Mouse (Mus musculus): ENCODE results near the gene Igsf21. TPM values are rescaled to one million over a fixed set of nuclear protein-coding genes. Genes with fewer than 3 reads are reported as not detected.

The Igsf21 gene
- polyA plus RNA-seq, 1 experiment from 2014 or later: 0.39 TPM

GRCm38 (mm10) chr4:140224451-140224850 lies 22.1 kb downstream of the Igsf21 start:
- 76% methylated on average over 7 of the region's 7 CpGs for WGBS (ENCODE audit: insufficient replicate concordance)
- ATAC-seq (replicated peaks; ENCODE audit: insufficient number of reproducible peaks, low FRiP score, low TSS enrichment): no peak
- H3K9me3 ChIP-seq (replicated peaks; ENCODE audit: control insufficient read depth, low read length): no peaks in the 10 kb centered on the region

GRCm38 (mm10) chr4:140223067-140223466 lies 23.5 kb downstream of the Igsf21 start:
- WGBS (ENCODE audit: insufficient replicate concordance): 38% methylated on average over 12 of the region's 12 CpGs
- no peak overlapping the region for H3K9ac ChIP-seq (ENCODE audit: low read depth, low read length)
- H3K27ac ChIP-seq (ENCODE audit: low read depth, low read length): no peak overlapping the region
- no peak for ATAC-seq (replicated peaks; ENCODE audit: insufficient number of reproducible peaks, low FRiP score, low TSS enrichment)
- no peaks in the 10 kb centered on the region for H3K4me1 ChIP-seq (ENCODE audit: control insufficient read depth, insufficient read depth, low read length)
- no peak overlapping the region for H3K4me2 ChIP-seq
- no peaks in the 10 kb centered on the region for H3K9me3 ChIP-seq (replicated peaks; ENCODE audit: control insufficient read depth, low read length)
- no peaks in the 10 kb centered on the region for H3K36me3 ChIP-seq (ENCODE audit: control insufficient read depth, insufficient read depth, low read length)
- no peak overlapping the region for H3K4me3 ChIP-seq (ENCODE audit: low read depth, low read length)
- H3K27me3 ChIP-seq (ENCODE audit: control insufficient read depth, insufficient read depth, low read length): peaks cover 27% of the 10 kb centered on the region

More at GRCm38 (mm10) chr4:140224451-140224850, 22.1 kb downstream of the Igsf21 start:
- no peak overlapping the region for H3K4me3 ChIP-seq (ENCODE audit: low read depth, low read length)
- no peaks in the 10 kb centered on the region for H3K4me1 ChIP-seq (ENCODE audit: control insufficient read depth, insufficient read depth, low read length)
- no peak overlapping the region for H3K9ac ChIP-seq (ENCODE audit: low read depth, low read length)
- H3K27me3 ChIP-seq (ENCODE audit: control insufficient read depth, insufficient read depth, low read length): peaks cover 31% of the 10 kb centered on the region
- H3K27ac ChIP-seq (ENCODE audit: low read depth, low read length): no peak overlapping the region
- no peak overlapping the region for H3K4me2 ChIP-seq
- H3K36me3 ChIP-seq (ENCODE audit: control insufficient read depth, insufficient read depth, low read length): no peaks in the 10 kb centered on the region

GRCm38 (mm10) chr4:140220326-140221093 lies 26.1 kb downstream of the Igsf21 start:
- no peak overlapping the region for H3K4me2 ChIP-seq
- H3K4me1 ChIP-seq (ENCODE audit: control insufficient read depth, insufficient read depth, low read length): no peaks in the 10 kb centered on the region
- no peak overlapping the region for H3K4me3 ChIP-seq (ENCODE audit: low read depth, low read length)
- no peaks in the 10 kb centered on the region for H3K36me3 ChIP-seq (ENCODE audit: control insufficient read depth, insufficient read depth, low read length)
- no peak overlapping the region for H3K27ac ChIP-seq (ENCODE audit: low read depth, low read length)
- no peaks in the 10 kb centered on the region for H3K9me3 ChIP-seq (replicated peaks; ENCODE audit: control insufficient read depth, low read length)
- H3K27me3 ChIP-seq (ENCODE audit: control insufficient read depth, insufficient read depth, low read length): peaks cover 24% of the 10 kb centered on the region
- ATAC-seq (replicated peaks; ENCODE audit: insufficient number of reproducible peaks, low FRiP score, low TSS enrichment): no peak
- WGBS (ENCODE audit: insufficient replicate concordance): 58% methylated on average over 22 of the region's 22 CpGs
- H3K9ac ChIP-seq (ENCODE audit: low read depth, low read length): no peak overlapping the region

GRCm38 (mm10) chr4:140218853-140219852 lies 27.4 kb downstream of the Igsf21 start:
- no peaks in the 10 kb centered on the region for H3K9me3 ChIP-seq (replicated peaks; ENCODE audit: control insufficient read depth, low read length)
- ATAC-seq (replicated peaks; ENCODE audit: insufficient number of reproducible peaks, low FRiP score, low TSS enrichment): no peak
- H3K4me1 ChIP-seq (ENCODE audit: control insufficient read depth, insufficient read depth, low read length): no peaks in the 10 kb centered on the region
- H3K9ac ChIP-seq (ENCODE audit: low read depth, low read length): no peak overlapping the region
- no peak overlapping the region for H3K4me2 ChIP-seq
- 57% methylated on average over 17 of the region's 17 CpGs for WGBS (ENCODE audit: insufficient replicate concordance)
- no peak overlapping the region for H3K27ac ChIP-seq (ENCODE audit: low read depth, low read length)
- H3K36me3 ChIP-seq (ENCODE audit: control insufficient read depth, insufficient read depth, low read length): no peaks in the 10 kb centered on the region
- H3K27me3 ChIP-seq (ENCODE audit: control insufficient read depth, insufficient read depth, low read length): peaks cover 18% of the 10 kb centered on the region
- H3K4me3 ChIP-seq (ENCODE audit: low read depth, low read length): no peak overlapping the region

- 85% methylated on average over 5 of the region's 5 CpGs for WGBS (ENCODE audit: insufficient replicate concordance)
- H3K36me3 ChIP-seq (ENCODE audit: control insufficient read depth, insufficient read depth, low read length): no peaks in the 10 kb centered on the region
- H3K9me3 ChIP-seq (replicated peaks; ENCODE audit: control insufficient read depth, low read length): no peaks in the 10 kb centered on the region
- no peak overlapping the region for H3K27ac ChIP-seq (ENCODE audit: low read depth, low read length)
- H3K27me3 ChIP-seq (ENCODE audit: control insufficient read depth, insufficient read depth, low read length): peaks cover 14% of the 10 kb centered on the region
- no peak overlapping the region for H3K9ac ChIP-seq (ENCODE audit: low read depth, low read length)
- H3K4me3 ChIP-seq (ENCODE audit: low read depth, low read length): no peak overlapping the region
- no peak for ATAC-seq (replicated peaks; ENCODE audit: insufficient number of reproducible peaks, low FRiP score, low TSS enrichment)
- H3K4me1 ChIP-seq (ENCODE audit: control insufficient read depth, insufficient read depth, low read length): no peaks in the 10 kb centered on the region
- H3K4me2 ChIP-seq: no peak overlapping the region
These were observed 28.2 kb downstream of the Igsf21 start for GRCm38 (mm10) chr4:140218384-140218783.

GRCm38 (mm10) chr4:140217934-140218333 lies 28.6 kb downstream of the Igsf21 start:
- ATAC-seq (replicated peaks; ENCODE audit: insufficient number of reproducible peaks, low FRiP score, low TSS enrichment): no peak
- H3K36me3 ChIP-seq (ENCODE audit: control insufficient read depth, insufficient read depth, low read length): no peaks in the 10 kb centered on the region
- no peak overlapping the region for H3K27ac ChIP-seq (ENCODE audit: low read depth, low read length)
- H3K27me3 ChIP-seq (ENCODE audit: control insufficient read depth, insufficient read depth, low read length): peaks cover 13% of the 10 kb centered on the region
- no peak overlapping the region for H3K9ac ChIP-seq (ENCODE audit: low read depth, low read length)
- no peaks in the 10 kb centered on the region for H3K9me3 ChIP-seq (replicated peaks; ENCODE audit: control insufficient read depth, low read length)
- no peak overlapping the region for H3K4me3 ChIP-seq (ENCODE audit: low read depth, low read length)
- no peak overlapping the region for H3K4me2 ChIP-seq
- WGBS (ENCODE audit: insufficient replicate concordance): 84% methylated on average over 8 of the region's 8 CpGs
- H3K4me1 ChIP-seq (ENCODE audit: control insufficient read depth, insufficient read depth, low read length): no peaks in the 10 kb centered on the region

- Histone ChIP-seq H3K9me3 (replicated peaks; ENCODE audit: control insufficient read depth, low read length) (no peaks in the 10 kb centered on the region), H3K4me2 (no peak overlapping the region), H3K4me3 (ENCODE audit: low read depth, low read length) (no peak overlapping the region), H3K9ac (ENCODE audit: low read depth, low read length) (no peak overlapping the region), H3K27ac (ENCODE audit: low read depth, low read length) (no peak overlapping the region), H3K27me3 (ENCODE audit: control insufficient read depth, insufficient read depth, low read length) (peaks cover 13% of the 10 kb centered on the region; the same call in 1 of the 2 replicates), H3K4me1 (ENCODE audit: control insufficient read depth, insufficient read depth, low read length) (no peaks in the 10 kb centered on the region), H3K36me3 (ENCODE audit: control insufficient read depth, insufficient read depth, low read length) (no peaks in the 10 kb centered on the region)
- 92% methylated on average over 8 of the region's 8 CpGs for WGBS (ENCODE audit: insufficient replicate concordance)
- no peak for ATAC-seq (replicated peaks; ENCODE audit: insufficient number of reproducible peaks, low FRiP score, low TSS enrichment)
These were observed 30.5 kb downstream of the Igsf21 start for GRCm38 (mm10) chr4:140216096-140216495.

GRCm38 (mm10) chr4:140215205-140215604 lies 31.4 kb downstream of the Igsf21 start:
- Histone ChIP-seq H3K9me3 (replicated peaks; ENCODE audit: control insufficient read depth, low read length) (no peaks in the 10 kb centered on the region), H3K27ac (ENCODE audit: low read depth, low read length) (no peak overlapping the region), H3K4me3 (ENCODE audit: low read depth, low read length) (no peak overlapping the region), H3K4me1 (ENCODE audit: control insufficient read depth, insufficient read depth, low read length) (no peaks in the 10 kb centered on the region), H3K36me3 (ENCODE audit: control insufficient read depth, insufficient read depth, low read length) (no peaks in the 10 kb centered on the region), H3K9ac (ENCODE audit: low read depth, low read length) (no peak overlapping the region), H3K27me3 (ENCODE audit: control insufficient read depth, insufficient read depth, low read length) (peaks cover 13% of the 10 kb centered on the region; the same call in 1 of the 2 replicates), H3K4me2 (no peak overlapping the region)
- ATAC-seq (replicated peaks; ENCODE audit: insufficient number of reproducible peaks, low FRiP score, low TSS enrichment): no peak
- WGBS (ENCODE audit: insufficient replicate concordance): 69% methylated on average over 9 of the region's 9 CpGs
